Mouse (Mus musculus) induced T-regulatory cell, adult 2 months (primary cell): Measurements from ENCODE around the gene Srgn.

Source experiments
- DNase-seq: peaks from one replicate; pipeline ENCODE4 v3.0.0-alpha.2; 2012; ENCODE audit warnings: low read depth

Gene Srgn

GRCm38 (mm10) chr10:62521763-62522162 is 5.5 kb downstream of the Srgn start:
- DNase-seq: no peak

GRCm38 (mm10) chr10:62520911-62521310 is 6.3 kb downstream of the Srgn start:
- no peak for DNase-seq

GRCm38 (mm10) chr10:62517511-62517910 is 9.7 kb downstream of the Srgn start:
- no peak for DNase-seq

GRCm38 (mm10) chr10:62512855-62513254 is 14.4 kb downstream of the Srgn start:
- no peak for DNase-seq

GRCm38 (mm10) chr10:62511528-62511927 is 15.7 kb downstream of the Srgn start:
- DNase-seq: no peak

GRCm38 (mm10) chr10:62509032-62509656 is 18.1 kb downstream of the Srgn start:
- DNase-seq: peak; percentile 88

- peak; percentile 70 for DNase-seq
Measured at GRCm38 (mm10) chr10:62508459-62508858, 18.8 kb downstream of the Srgn start.

GRCm38 (mm10) chr10:62507591-62508308 is 19.5 kb downstream of the Srgn start:
- peak; percentile 97 for DNase-seq

- peak; percentile 80 for DNase-seq
Measured at GRCm38 (mm10) chr10:62507071-62507470, 20.2 kb downstream of the Srgn start.

- DNase-seq: peak; percentile 93
Measured at GRCm38 (mm10) chr10:62506019-62506556, 21.2 kb downstream of the Srgn start.

- peak; percentile 84 for DNase-seq
Measured at GRCm38 (mm10) chr10:62505224-62505983, 21.8 kb downstream of the Srgn start.

- peak; percentile 70 for DNase-seq
Measured at GRCm38 (mm10) chr10:62503836-62504628, 23.2 kb downstream of the Srgn start.

- DNase-seq: peak; percentile 82
Measured at GRCm38 (mm10) chr10:62503353-62503752, 23.9 kb downstream of the Srgn start.

GRCm38 (mm10) chr10:62501951-62502350 is 25.3 kb downstream of the Srgn start:
- DNase-seq: peak; percentile 55

GRCm38 (mm10) chr10:62500916-62501615 is 26.2 kb downstream of the Srgn start:
- DNase-seq: peak; percentile 86

- DNase-seq: peak; percentile 94
Measured at GRCm38 (mm10) chr10:62500088-62500915, 26.9 kb downstream of the Srgn start.

- peak; percentile 27 for DNase-seq
Measured at GRCm38 (mm10) chr10:62491681-62492080, 35.6 kb downstream of the Srgn start.

- peak; percentile 73 for DNase-seq
Measured at GRCm38 (mm10) chr10:62488266-62488665, 39.0 kb downstream of the Srgn start.

GRCm38 (mm10) chr10:62486618-62487415 is 40.4 kb downstream of the Srgn start, which contains the start of gene Vps26a:
Gene Vps26a, minus strand, starts transcription at chr10:62486805.
- peak; percentile 99 for DNase-seq
